Mouse (Mus musculus): ENCODE data around the gene Cttnbp2. TPM values are rescaled to one million over a fixed set of nuclear protein-coding genes. Genes with fewer than 3 reads are reported as not detected.
A peak's percentile ranks its signal among the peaks of the same experiment; 100 is the strongest.
"Not testable (repeated sequence)": the region's sequence is repeated elsewhere in the genome, so short reads cannot be mapped to it uniquely, and the experiment has no call there.

Cttnbp2 gene
- total RNA-seq, 1 experiment from 2014 or later: not detected

DNA sequence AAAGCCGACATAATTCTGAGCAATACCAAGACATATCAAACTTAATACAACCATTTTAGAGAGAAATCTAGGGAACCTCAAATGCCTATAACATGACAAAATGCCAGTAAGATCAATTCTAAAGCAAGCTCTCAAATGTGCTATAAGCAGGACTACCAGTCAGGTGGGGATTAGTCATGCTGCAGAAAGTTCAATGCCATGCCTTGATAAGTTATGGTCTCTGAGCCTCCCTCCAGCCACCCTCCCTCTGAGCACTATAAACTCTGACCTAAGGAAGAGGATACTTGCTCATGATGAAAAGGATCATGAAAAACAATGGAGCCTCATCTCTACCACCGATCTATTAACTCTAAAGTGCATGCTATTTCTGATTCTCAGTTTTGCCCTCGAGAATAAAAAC is 82.3 kb downstream of the Cttnbp2 start:
- no peak for ATAC-seq (replicated peaks in 1 of 2; ENCODE audit: insufficient read depth in 1 of 2, low FRiP score in 2 of 2, low TSS enrichment in 1 of 2, low read depth in 1 of 2, poor library complexity in 2 of 2, severe bottlenecking in 2 of 2)

DNA sequence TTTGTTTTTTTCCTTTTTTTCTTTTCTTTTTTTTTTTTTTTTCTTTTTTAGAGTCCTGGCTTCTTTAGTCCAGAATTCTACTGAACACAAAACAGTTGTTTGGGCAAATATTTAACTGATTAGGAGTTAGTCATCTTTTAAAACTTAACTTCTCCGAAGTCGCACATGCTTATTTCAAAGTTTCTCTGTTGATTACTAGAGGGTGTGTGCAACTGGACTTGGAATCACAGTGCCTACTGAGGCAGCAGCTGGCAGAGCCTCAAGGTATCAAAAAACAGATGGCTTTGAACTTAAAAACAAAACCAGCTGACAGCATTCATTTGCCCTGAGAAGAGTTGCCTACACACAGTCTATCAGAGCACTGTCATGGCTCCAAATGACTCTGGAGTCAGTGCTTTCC is 82.8 kb downstream of the Cttnbp2 start:
- no peak for ATAC-seq (replicated peaks in 1 of 2; ENCODE audit: insufficient read depth in 1 of 2, low FRiP score in 2 of 2, low TSS enrichment in 1 of 2, low read depth in 1 of 2, poor library complexity in 2 of 2, severe bottlenecking in 2 of 2)

DNA sequence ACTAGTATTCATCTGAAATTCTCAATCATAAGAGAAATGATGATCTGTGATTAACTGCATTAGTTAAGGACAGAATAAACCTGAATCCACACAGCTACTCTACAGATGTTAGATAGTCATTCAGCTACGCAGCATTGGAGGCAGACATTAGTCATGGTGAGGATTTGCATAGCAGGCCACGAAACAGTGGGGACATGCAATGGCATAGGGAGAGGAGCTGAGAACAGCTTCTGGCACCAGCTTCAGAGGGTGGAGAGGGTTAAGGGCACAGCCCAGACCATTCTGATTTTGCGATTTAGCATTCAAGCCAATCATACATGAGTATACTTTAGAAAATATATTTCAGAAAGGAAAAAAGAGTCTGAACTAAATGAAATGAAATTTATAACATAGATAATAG is 84.6 kb downstream of the Cttnbp2 start:
- no peak for ATAC-seq (replicated peaks in 1 of 2; ENCODE audit: insufficient read depth in 1 of 2, low FRiP score in 2 of 2, low TSS enrichment in 1 of 2, low read depth in 1 of 2, poor library complexity in 2 of 2, severe bottlenecking in 2 of 2)

DNA sequence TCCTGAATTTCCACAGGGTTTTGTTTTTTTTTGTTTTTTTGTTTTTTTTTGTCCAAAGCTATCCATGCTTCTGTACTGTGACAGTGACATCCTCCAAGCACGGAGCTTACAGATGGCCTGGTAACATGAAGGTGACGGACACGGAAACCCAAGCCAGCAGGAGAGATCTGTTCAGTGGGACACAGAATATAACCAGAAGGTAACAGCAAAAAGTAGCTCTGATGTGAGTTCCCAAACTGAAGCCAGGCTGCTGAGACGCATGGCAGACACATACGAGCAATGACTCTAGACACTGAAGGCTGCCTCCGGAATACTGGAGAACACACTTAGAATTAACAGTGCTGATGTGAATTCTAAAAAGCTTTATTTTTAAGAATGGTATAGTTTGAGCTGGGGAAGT is 89.8 kb downstream of the Cttnbp2 start:
- ATAC-seq (replicated peaks in 1 of 2; ENCODE audit: insufficient read depth in 1 of 2, low FRiP score in 2 of 2, low TSS enrichment in 1 of 2, low read depth in 1 of 2, poor library complexity in 2 of 2, severe bottlenecking in 2 of 2): no peak

DNA sequence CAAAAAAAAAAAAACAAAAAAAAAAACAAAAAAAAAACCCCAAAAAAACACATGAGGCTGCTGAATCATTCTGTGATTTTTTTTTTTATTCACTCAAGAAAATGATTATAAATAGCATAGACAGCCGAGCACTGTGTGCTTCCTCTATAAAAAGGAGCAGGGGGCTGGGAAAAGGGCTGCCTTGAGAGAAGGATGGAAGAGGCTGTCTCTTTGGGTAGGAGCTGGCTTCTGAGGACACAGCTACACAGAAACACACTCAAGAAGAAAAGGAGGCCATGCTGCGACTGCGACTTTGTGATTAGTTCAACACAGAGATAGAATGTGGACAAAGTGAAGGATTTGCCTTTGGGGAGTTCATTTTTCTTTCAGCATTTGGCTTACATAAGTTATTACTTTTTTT is 90.3 kb downstream of the Cttnbp2 start:
- no peak for ATAC-seq (replicated peaks in 1 of 2; ENCODE audit: insufficient read depth in 1 of 2, low FRiP score in 2 of 2, low TSS enrichment in 1 of 2, low read depth in 1 of 2, poor library complexity in 2 of 2, severe bottlenecking in 2 of 2)

DNA sequence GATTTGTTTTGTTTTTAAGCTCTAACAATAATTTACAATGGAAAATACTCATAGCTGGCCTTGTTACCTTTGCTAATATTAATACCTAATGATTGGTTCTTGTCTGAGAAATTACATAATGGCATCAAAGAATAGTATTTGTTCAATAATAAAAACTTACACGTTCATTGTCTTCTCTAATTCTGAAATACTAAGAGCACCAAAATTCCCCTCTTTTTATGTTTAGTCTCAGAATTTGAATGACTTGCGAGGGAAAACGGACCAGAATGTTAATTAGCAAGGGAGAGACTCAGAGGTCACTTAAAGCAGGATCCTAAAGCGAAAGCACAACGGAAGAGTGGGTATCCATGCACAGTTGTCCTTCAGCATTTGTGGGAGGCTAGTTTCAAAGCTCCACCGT is 91.5 kb downstream of the Cttnbp2 start:
- ATAC-seq (replicated peaks in 1 of 2; ENCODE audit: insufficient read depth in 1 of 2, low FRiP score in 2 of 2, low TSS enrichment in 1 of 2, low read depth in 1 of 2, poor library complexity in 2 of 2, severe bottlenecking in 2 of 2): no peak

DNA sequence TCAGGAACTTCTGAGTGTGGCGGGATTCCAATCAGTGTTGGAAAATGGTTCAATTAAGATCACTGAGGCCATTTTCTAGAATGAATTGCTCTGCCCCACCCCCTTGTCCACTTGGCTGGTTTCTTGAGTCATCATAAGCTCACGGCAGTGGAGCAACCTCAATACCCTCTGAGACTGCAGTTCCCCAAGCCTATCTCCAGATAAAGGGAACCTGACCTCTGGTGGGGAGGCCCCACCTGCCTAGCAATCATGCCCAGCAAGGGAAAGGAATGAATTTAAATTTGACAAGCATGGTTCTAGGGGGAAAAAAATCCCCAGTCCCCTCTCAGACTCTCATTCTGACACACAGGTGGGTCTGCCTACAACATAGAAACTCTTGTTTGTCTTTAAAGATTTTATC is 93.1 kb downstream of the Cttnbp2 start:
- no peak for ATAC-seq (replicated peaks in 1 of 2; ENCODE audit: insufficient read depth in 1 of 2, low FRiP score in 2 of 2, low TSS enrichment in 1 of 2, low read depth in 1 of 2, poor library complexity in 2 of 2, severe bottlenecking in 2 of 2)

DNA sequence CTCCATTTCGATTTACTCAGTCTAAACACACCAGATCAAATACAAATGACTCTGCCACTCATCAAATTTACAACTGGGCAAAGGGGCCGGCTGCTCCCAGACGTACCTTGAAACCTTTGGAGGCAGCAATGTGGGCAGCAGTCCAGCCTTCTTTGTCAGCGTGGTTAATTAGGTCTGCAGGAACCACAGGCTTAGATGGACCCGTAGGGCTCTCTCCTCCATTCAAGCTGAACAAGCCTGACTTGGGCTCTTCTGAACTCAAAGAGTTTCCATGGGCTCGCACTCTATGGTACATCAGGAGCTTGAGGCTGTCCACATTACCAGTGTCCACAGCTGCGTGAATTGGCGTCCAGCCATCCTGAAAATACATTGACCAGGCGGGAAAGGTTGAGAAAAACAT is 94.0 kb downstream of the Cttnbp2 start:
- no peak for ATAC-seq (replicated peaks in 1 of 2; ENCODE audit: insufficient read depth in 1 of 2, low FRiP score in 2 of 2, low TSS enrichment in 1 of 2, low read depth in 1 of 2, poor library complexity in 2 of 2, severe bottlenecking in 2 of 2)

DNA sequence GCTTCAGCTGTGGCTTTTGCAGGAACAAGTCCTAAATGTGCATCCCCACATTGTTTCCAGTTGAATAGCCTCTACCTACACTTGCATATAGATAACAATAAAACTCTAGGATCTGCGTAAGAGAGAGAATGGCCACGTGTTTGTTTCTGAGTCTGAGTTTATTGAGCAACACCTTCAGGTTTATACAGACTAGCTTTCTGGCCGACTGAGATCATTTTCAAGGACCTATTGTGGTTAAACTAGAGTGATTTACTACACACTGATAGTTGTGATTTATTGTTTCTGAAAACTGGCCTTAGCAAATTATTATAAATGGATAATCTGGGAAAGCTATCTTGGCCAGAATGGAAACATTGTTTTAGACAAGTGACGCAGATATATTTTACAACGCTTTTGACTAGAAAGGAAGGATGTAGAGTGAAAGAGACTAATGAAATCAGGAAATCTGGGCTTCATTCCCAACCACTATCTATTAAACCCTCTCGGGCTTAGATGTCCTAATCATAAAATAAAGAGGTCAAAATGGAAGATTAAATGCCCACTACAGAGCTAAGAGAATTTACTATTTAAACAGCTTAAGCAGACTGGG is 96.7 kb downstream of the Cttnbp2 start:
- ATAC-seq (replicated peaks in 1 of 2; ENCODE audit: insufficient read depth in 1 of 2, low FRiP score in 2 of 2, low TSS enrichment in 1 of 2, low read depth in 1 of 2, poor library complexity in 2 of 2, severe bottlenecking in 2 of 2): no peak

DNA sequence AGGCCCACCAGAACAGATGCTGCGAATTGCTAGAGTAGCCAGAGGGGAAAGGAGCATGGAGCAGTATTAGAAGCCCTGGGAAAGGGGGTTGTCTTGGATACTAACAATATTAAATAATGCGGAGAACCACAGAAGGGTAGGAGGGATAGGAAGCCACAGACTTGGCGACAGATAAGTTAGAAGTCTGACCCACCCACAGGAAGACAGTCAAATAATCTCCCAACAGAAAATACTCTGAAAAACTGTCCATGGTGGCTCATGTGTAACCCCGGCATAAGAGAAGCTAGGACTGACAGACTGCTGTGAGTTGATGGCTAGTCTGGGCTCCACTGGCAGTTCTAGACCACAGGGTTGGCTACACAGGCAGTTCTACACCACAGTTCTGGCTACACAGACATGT is 98.7 kb downstream of the Cttnbp2 start:
- ATAC-seq (replicated peaks in 1 of 2; ENCODE audit: insufficient read depth in 1 of 2, low FRiP score in 2 of 2, low TSS enrichment in 1 of 2, low read depth in 1 of 2, poor library complexity in 2 of 2, severe bottlenecking in 2 of 2): 0 out of 4 replicates have a peak, but pooled peaks of 1 of the 2 experiments have one; percentile 10

DNA sequence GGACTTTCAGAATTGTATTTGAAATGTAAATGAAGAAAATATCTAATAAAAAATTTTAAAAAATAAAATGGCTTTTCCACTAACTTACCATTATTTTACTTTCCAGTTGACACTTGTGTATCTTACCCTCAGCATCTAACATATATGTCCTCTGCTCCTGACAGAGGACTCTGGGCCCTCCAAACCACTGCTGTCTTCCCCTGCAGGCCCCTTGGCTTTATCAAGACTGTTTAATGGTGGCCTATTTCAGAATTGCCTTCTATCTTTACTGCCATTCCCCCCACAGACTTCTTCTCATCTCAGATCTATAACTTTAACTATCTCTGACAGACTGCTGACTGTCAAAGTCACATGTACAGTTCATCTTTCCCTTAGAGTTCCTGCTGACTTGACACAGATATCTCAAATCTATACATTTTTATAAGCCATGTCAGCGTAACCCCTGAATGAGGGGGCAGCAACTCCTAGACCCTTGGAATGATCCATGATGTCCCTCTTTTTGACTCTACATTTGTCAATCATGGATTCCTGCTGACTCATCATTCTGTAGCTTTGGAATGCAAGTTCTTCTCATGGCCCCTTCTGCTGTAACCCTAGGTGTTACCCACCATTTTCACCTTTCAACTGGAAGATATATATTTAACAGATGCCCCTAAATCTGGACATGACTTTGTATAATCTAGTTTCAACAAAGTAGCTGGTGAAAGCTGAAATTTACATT is 103.0 kb downstream of the Cttnbp2 start:
- ATAC-seq (replicated peaks in 1 of 2; ENCODE audit: insufficient read depth in 1 of 2, low FRiP score in 2 of 2, low TSS enrichment in 1 of 2, low read depth in 1 of 2, poor library complexity in 2 of 2, severe bottlenecking in 2 of 2): no peak

DNA sequence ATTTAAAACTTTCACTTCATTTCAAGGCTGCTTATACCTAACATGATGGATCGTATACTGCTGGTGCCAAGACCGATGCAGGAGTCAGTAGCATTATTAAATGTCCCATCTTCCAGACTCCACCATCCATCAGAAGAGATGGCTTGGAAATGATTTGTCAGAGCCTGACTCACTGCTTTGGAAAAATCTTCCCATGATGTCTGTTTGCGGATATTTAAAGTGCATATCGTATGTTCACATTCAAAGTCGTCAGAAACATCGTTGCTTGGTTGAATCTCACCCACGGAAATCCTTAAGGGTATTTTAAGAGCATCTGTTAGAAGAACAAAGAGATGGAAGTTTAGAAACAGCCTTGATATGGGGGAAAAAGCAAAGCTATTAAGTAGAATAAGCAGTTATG is 106.2 kb downstream of the Cttnbp2 start:
- no peak for ATAC-seq (replicated peaks in 1 of 2; ENCODE audit: insufficient read depth in 1 of 2, low FRiP score in 2 of 2, low TSS enrichment in 1 of 2, low read depth in 1 of 2, poor library complexity in 2 of 2, severe bottlenecking in 2 of 2)

DNA sequence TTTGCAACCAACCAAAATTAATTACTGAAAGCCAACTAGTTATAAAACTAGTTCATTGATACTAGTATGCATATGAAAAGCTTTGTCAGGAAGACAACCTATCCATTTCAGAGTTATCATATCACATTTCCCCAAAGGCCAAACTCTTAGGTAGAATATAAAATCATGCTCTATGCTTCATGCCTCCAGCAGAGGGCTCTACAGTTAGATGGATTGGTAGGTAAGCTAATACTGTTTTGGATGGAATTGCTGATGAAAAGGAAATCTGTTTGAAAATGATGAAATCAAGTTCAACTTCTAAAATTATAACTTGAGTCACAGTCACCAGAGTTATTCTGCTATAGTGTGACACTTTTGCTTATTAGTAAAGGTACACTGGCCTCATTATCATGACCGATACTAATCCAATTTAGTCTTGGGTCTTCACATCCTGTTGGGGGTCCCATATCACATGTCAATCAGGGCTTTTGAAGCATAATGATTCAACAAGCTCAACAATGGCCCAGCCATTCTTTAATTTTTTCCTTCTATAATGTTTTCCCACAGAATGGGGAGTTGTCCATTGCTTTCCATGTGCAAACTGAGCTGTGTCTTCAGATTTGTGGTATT is 113.5 kb downstream of the Cttnbp2 start:
- peak in 1 of 2 experiments; percentile 53; a peak in 2 of 4 replicates for ATAC-seq (replicated peaks in 1 of 2; ENCODE audit: insufficient read depth in 1 of 2, low FRiP score in 2 of 2, low TSS enrichment in 1 of 2, low read depth in 1 of 2, poor library complexity in 2 of 2, severe bottlenecking in 2 of 2)

DNA sequence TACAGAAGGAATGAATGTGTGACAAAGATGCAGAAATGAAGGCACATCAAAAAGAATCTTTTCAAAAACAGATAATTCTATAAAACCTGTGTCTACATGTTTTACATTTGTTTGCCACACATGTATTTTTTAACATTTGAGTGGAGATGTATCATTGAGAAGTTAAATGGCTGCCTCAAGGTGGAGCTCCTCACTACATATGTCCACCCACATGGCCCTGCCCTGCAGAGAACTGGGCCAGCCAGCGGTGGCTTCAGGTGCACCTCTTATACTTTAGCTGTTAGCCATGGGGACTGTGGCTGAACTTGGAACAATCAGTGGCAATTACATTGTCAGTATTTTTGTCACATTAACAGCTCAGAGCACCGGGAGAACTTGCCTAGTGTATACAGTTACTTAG is 133.3 kb downstream of the Cttnbp2 start:
- no peak for ATAC-seq (replicated peaks in 1 of 2; ENCODE audit: insufficient read depth in 1 of 2, low FRiP score in 2 of 2, low TSS enrichment in 1 of 2, low read depth in 1 of 2, poor library complexity in 2 of 2, severe bottlenecking in 2 of 2)

DNA sequence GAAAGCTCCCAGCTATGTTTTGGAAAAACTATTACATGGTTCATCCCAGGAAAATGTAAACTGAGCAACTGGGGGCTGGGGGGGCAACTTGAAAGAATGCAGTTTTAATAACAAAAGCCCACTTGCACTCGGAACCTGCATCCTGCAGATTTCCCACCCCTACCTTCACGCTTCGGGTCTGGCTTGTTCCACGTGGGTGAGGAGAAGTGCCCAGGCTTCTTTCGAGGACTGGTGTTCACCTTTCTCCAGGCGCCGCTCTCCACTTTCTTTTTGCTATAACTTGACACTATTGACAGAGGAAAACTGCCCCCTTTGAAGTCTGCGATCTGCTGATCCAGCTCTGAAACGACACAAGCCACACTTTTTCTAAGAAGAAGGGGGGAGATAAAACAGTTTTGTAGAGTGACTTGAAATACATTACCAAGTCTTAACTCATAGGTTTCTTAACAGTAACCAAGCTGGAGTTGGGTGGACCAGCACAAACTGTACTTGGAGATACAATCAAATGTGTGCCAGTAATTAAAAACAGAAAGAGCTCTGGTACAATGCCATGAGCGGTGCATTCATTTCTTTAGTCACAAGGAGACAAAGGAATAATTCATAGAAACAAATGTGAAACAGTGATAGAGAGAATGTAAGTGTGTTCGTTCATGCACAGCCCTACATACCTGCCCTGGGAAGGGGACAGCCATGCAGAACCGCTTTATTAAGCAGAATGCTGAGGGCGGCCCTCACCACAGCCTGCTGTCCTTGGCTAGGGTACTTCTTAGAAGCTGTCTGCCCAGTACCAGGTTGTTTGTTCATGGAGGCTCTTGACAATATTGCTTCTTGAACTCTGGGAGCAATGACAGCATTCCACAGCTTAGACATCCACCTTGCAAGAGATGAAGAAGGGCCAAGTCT is 134.1 kb downstream of the Cttnbp2 start:
- ATAC-seq (replicated peaks in 1 of 2; ENCODE audit: insufficient read depth in 1 of 2, low FRiP score in 2 of 2, low TSS enrichment in 1 of 2, low read depth in 1 of 2, poor library complexity in 2 of 2, severe bottlenecking in 2 of 2): 0 out of 4 replicates have a peak, but pooled peaks of 1 of the 2 experiments have one; percentile 27

DNA sequence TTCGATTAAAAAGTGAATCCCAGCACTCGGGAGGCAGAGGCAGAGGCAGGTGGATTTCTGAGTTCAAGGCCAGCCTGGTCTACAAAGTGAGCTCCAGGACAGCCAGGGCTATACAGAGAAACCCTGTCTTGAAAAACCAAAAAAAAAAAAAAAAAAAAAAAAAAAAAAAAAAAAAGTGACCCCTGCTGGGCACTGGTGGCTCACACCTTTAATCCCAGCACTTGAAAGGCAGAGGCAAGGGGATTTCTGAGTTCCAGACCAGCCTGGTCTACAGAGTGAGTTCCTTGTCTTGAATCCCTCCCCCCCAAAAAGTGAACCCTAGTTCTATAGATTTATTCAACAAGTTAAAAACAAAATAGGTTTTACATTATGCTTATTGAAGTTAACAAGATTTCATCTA is 136.9 kb downstream of the Cttnbp2 start:
- ATAC-seq (replicated peaks in 1 of 2; ENCODE audit: insufficient read depth in 1 of 2, low FRiP score in 2 of 2, low TSS enrichment in 1 of 2, low read depth in 1 of 2, poor library complexity in 2 of 2, severe bottlenecking in 2 of 2): not testable (repeated sequence)

DNA sequence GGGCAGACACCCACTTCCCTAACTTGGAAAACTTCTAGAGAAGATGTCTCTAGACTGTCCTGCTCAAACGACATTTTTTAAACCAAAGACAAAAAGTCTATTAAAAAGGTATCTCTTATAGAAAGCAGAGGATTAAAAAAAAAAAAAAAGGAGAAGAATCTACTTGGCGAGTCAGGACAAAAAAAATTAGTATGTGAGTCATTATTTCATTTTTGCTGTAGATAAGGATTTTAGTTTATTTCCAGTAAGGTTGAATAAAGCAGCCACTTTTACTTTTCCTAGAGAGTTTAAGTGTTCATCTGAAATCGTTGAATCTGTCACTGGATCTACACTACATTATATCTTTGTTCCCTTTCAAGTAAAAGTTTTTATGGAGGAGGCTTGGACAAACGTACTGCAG is 139.9 kb downstream of the Cttnbp2 start:
- ATAC-seq (replicated peaks in 1 of 2; ENCODE audit: insufficient read depth in 1 of 2, low FRiP score in 2 of 2, low TSS enrichment in 1 of 2, low read depth in 1 of 2, poor library complexity in 2 of 2, severe bottlenecking in 2 of 2): no peak

DNA sequence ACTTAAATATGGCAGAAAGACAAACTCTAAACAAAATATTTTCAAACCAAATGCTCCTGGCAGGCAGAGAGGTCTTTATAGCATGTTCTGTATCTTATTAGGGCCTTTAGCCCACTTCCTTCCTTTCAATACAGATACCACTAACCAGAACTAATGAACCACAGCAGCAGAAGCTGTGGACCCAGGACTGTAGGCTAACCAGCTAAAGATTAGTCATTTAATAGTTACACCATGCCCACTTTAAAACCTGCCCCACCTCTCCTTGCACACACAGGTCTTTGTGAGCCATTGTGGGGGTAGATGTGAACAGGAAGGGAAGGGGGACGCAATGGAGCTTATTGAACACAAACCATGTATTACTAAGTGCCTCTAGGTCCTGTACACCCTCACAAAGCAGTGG is 141.0 kb downstream of the Cttnbp2 start:
- ATAC-seq (replicated peaks in 1 of 2; ENCODE audit: insufficient read depth in 1 of 2, low FRiP score in 2 of 2, low TSS enrichment in 1 of 2, low read depth in 1 of 2, poor library complexity in 2 of 2, severe bottlenecking in 2 of 2): no peak

Measured in hematopoietic stem cell, adult 5-6 weeks (primary cell).